In the genomic region with DNA sequence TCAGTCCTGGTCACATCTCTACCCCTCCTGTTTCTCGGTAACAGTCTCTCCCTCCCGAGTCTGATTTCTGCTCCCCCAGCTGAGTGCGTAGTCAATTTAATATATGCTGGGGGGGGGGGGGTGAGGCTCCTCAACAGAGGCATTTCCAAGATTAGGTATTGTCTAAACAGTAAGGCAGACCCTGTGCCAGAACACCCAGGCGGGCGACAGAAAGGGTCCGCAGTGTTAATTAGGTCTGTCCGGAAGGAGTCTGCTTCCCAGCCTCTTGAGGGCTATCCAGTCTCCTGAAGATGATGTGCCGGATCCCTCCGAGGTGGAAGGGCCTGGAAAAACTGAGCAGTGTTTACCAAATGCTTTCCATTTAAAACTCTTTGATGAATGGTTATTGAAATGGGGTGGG, we compare ENCODE assay signal across 18 mouse cellular contexts. TPM values are rescaled to one million over a fixed set of nuclear protein-coding genes. Genes with fewer than 3 reads are reported as not detected.
DNase-seq lines count a peak whose midpoint lies in the region; ATAC-seq lines count a peak whose summit lies in the region.
"Had no signal": no experiment of that assay in that cellular context is flagged by ENCODE, and none has a peak within 500 bp of the region (broad histone marks: within the 10 kb centered on the region; RNA-seq: fewer than 3 reads in every experiment).

No protein-coding gene starts in this region.

- DNase-seq in heart, embryonic 10.5 days (ENCODE audit: low spot score), result no peak
- no peak for DNase-seq in heart, postnatal 36 days
- DNase-seq in midbrain, embryonic 11.5 days (ENCODE audit: low spot score, missing footprints), result peak; percentile 54
- DNase-seq in midbrain, embryonic 10.5 days (ENCODE audit: low spot score), result no peak
- peak; percentile 17 for DNase-seq in forebrain, embryonic 14.5 days (ENCODE audit: low spot score)
- DNase-seq: heart, adult 18-20 months; right cerebral cortex, postnatal 4 days; thymus, postnatal 4 days had no signal

- no peak for ATAC-seq in midbrain, embryonic 11.5 days (ENCODE audit: low FRiP score)
- peak; percentile 57 for ATAC-seq in forebrain, embryonic 14.5 days
- ATAC-seq in limb, embryonic 12.5 days (ENCODE audit: insufficient number of reproducible peaks, insufficient read depth, low FRiP score, low TSS enrichment, low read depth), result no peak
- no peak for ATAC-seq in hindbrain, embryonic 12.5 days (ENCODE audit: low FRiP score)
- ATAC-seq: activated CD4-positive, CD25-positive, alpha-beta regulatory T cell, adult 4 months; intestine, embryonic 15.5 days; Patski had no signal

- no peaks in the 10 kb centered on the region for H3K27me3 ChIP-seq in heart, embryonic 10.5 days (ENCODE audit: insufficient read depth, poor library complexity, severe bottlenecking)
- no peaks in the 10 kb centered on the region for H3K27me3 ChIP-seq in midbrain, embryonic 11.5 days (ENCODE audit: control insufficient read depth, insufficient read depth, low read length)
- no peaks in the 10 kb centered on the region for H3K27me3 ChIP-seq in midbrain, embryonic 10.5 days (ENCODE audit: low read depth, poor library complexity, severe bottlenecking)
- H3K27me3 ChIP-seq in forebrain, embryonic 14.5 days (replicated peaks; ENCODE audit: control insufficient read depth, insufficient read depth, low read length), result no peaks in the 10 kb centered on the region
- H3K27me3 ChIP-seq in limb, embryonic 12.5 days, result no peaks in the 10 kb centered on the region
- H3K27me3 ChIP-seq in hindbrain, embryonic 12.5 days, result no peaks in the 10 kb centered on the region
- H3K27me3 ChIP-seq: embryonic facial prominence, embryonic 13.5 days; heart, embryonic 15.5 days; intestine, embryonic 15.5 days; liver, embryonic 15.5 days; neural tube, embryonic 12.5 days had no signal

- 80% methylated on average over 9 of the region's 9 CpGs for WGBS in heart, embryonic 10.5 days
- 74% methylated on average over 9 of the region's 9 CpGs for WGBS in midbrain, embryonic 11.5 days
- 79% methylated on average over 9 of the region's 9 CpGs for WGBS in midbrain, embryonic 10.5 days
- 14% methylated on average over 9 of the region's 9 CpGs for WGBS in forebrain, embryonic 14.5 days
- 55% methylated on average over 9 of the region's 9 CpGs for WGBS in limb, embryonic 12.5 days
- 59% methylated on average over 9 of the region's 9 CpGs for WGBS in hindbrain, embryonic 12.5 days

- peak overlapping the region; percentile 30; the same call in 1 of the 2 replicates for H3K27ac ChIP-seq in heart, embryonic 10.5 days
- no peak overlapping the region for H3K27ac ChIP-seq in midbrain, embryonic 11.5 days (ENCODE audit: low read depth, low read length)
- H3K27ac ChIP-seq in midbrain, embryonic 10.5 days (replicated peaks), result no peak overlapping the region
- no peak overlapping the region for H3K27ac ChIP-seq in forebrain, embryonic 14.5 days (ENCODE audit: low read depth, low read length)
- H3K27ac ChIP-seq in limb, embryonic 12.5 days, result peak overlapping the region; percentile 13; the same call in 1 of the 2 replicates
- no peak overlapping the region for H3K27ac ChIP-seq in hindbrain, embryonic 12.5 days
- H3K27ac ChIP-seq: embryonic facial prominence, embryonic 13.5 days; heart, embryonic 15.5 days; hindbrain, embryonic 10.5 days; liver, embryonic 15.5 days; neural tube, embryonic 12.5 days had no signal

- H3K4me1 ChIP-seq in heart, embryonic 10.5 days, result peaks cover 12% of the 10 kb centered on the region; the same call in 1 of the 2 replicates
- no peaks in the 10 kb centered on the region for H3K4me1 ChIP-seq in midbrain, embryonic 11.5 days (ENCODE audit: control insufficient read depth, insufficient read depth, low read length)
- H3K4me1 ChIP-seq in midbrain, embryonic 10.5 days, result peaks cover 5% of the 10 kb centered on the region; the same call in 1 of the 2 replicates
- no peaks in the 10 kb centered on the region for H3K4me1 ChIP-seq in forebrain, embryonic 14.5 days (ENCODE audit: control insufficient read depth, insufficient read depth, low read length)
- H3K4me1 ChIP-seq in limb, embryonic 12.5 days (replicated peaks), result 0 out of 2 replicates have a peak, but pooled peaks cover 12% of the 10 kb centered on the region
- H3K4me1 ChIP-seq in hindbrain, embryonic 12.5 days, result peaks cover 7% of the 10 kb centered on the region; the same call in 1 of the 2 replicates
- H3K4me1 ChIP-seq: intestine, embryonic 15.5 days; liver, embryonic 15.5 days; neural tube, embryonic 12.5 days had no signal

- no peak overlapping the region for H3K4me3 ChIP-seq in heart, embryonic 10.5 days
- H3K4me3 ChIP-seq in midbrain, embryonic 11.5 days (ENCODE audit: low read depth, low read length), result no peak overlapping the region
- no peak overlapping the region for H3K4me3 ChIP-seq in midbrain, embryonic 10.5 days
- H3K4me3 ChIP-seq in forebrain, embryonic 14.5 days (ENCODE audit: low read depth, low read length), result no peak overlapping the region
- H3K4me3 ChIP-seq in limb, embryonic 12.5 days (replicated peaks), result no peak overlapping the region
- no peak overlapping the region for H3K4me3 ChIP-seq in hindbrain, embryonic 12.5 days
- H3K4me3 ChIP-seq: embryonic facial prominence, embryonic 13.5 days; heart, embryonic 15.5 days; hindbrain, embryonic 10.5 days; intestine, embryonic 15.5 days; liver, embryonic 15.5 days; neural tube, embryonic 12.5 days had no signal

- intact Hi-C loops in heart, postnatal 36 days (cut with DNase I), result no loop called here

- H3K36me3 ChIP-seq in heart, embryonic 10.5 days, result no peaks in the 10 kb centered on the region
- H3K36me3 ChIP-seq in midbrain, embryonic 11.5 days (ENCODE audit: control insufficient read depth, insufficient read depth, low read length), result no peaks in the 10 kb centered on the region
- H3K36me3 ChIP-seq in midbrain, embryonic 10.5 days, result no peaks in the 10 kb centered on the region
- no peaks in the 10 kb centered on the region for H3K36me3 ChIP-seq in forebrain, embryonic 14.5 days (ENCODE audit: control insufficient read depth, insufficient read depth, low read length)
- no peaks in the 10 kb centered on the region for H3K36me3 ChIP-seq in limb, embryonic 12.5 days
- no peaks in the 10 kb centered on the region for H3K36me3 ChIP-seq in hindbrain, embryonic 12.5 days
- H3K36me3 ChIP-seq: embryonic facial prominence, embryonic 13.5 days; heart, embryonic 15.5 days; hindbrain, embryonic 10.5 days; intestine, embryonic 15.5 days; liver, embryonic 15.5 days; neural tube, embryonic 12.5 days had no signal

- H3K9ac ChIP-seq in midbrain, embryonic 11.5 days (ENCODE audit: low read length), result no peak overlapping the region
- H3K9ac ChIP-seq in forebrain, embryonic 14.5 days (ENCODE audit: low read length), result no peak overlapping the region
- no peak overlapping the region for H3K9ac ChIP-seq in limb, embryonic 12.5 days (replicated peaks)
- no peak overlapping the region for H3K9ac ChIP-seq in hindbrain, embryonic 12.5 days
- H3K9ac ChIP-seq: embryonic facial prominence, embryonic 13.5 days; heart, embryonic 15.5 days; intestine, embryonic 15.5 days; liver, embryonic 15.5 days; neural tube, embryonic 12.5 days had no signal

- H3K9me3 ChIP-seq in heart, embryonic 10.5 days, result no peaks in the 10 kb centered on the region
- H3K9me3 ChIP-seq in midbrain, embryonic 11.5 days (ENCODE audit: control insufficient read depth, low read length), result no peaks in the 10 kb centered on the region
- H3K9me3 ChIP-seq in midbrain, embryonic 10.5 days (replicated peaks), result no peaks in the 10 kb centered on the region
- H3K9me3 ChIP-seq in forebrain, embryonic 14.5 days (replicated peaks; ENCODE audit: control insufficient read depth, low read length), result no peaks in the 10 kb centered on the region
- H3K9me3 ChIP-seq in limb, embryonic 12.5 days, result no peaks in the 10 kb centered on the region
- no peaks in the 10 kb centered on the region for H3K9me3 ChIP-seq in hindbrain, embryonic 12.5 days (replicated peaks)
- H3K9me3 ChIP-seq: embryonic facial prominence, embryonic 13.5 days; heart, embryonic 15.5 days; hindbrain, embryonic 10.5 days; intestine, embryonic 15.5 days; liver, embryonic 15.5 days; neural tube, embryonic 12.5 days had no signal

- H3K4me2 ChIP-seq in midbrain, embryonic 11.5 days, result no peak overlapping the region
- no peak overlapping the region for H3K4me2 ChIP-seq in forebrain, embryonic 14.5 days (ENCODE audit: low read length)
- no peak overlapping the region for H3K4me2 ChIP-seq in limb, embryonic 12.5 days
- no peak overlapping the region for H3K4me2 ChIP-seq in hindbrain, embryonic 12.5 days (replicated peaks)
- H3K4me2 ChIP-seq: embryonic facial prominence, embryonic 13.5 days; heart, embryonic 15.5 days; intestine, embryonic 15.5 days; liver, embryonic 15.5 days; neural tube, embryonic 12.5 days had no signal

RNA-seq across cellular contexts. Expression of a gene that starts 35.4 kb away (rescaled TPM):
- polyA plus RNA-seq in heart, embryonic 10.5 days (2016; fragmentation: Nextera tagmentation; extraction: Ambion mirVana), result 2.7 and 3.5 TPM in 2 replicates
- 1 to 10 TPM; 4.4 to 5.9 TPM for total RNA-seq in heart, postnatal 36 days (2021)
- 4.9 and 5.9 TPM in 2 replicates for polyA plus RNA-seq in midbrain, embryonic 11.5 days (2014; fragmentation: Nextera tagmentation; extraction: Ambion mirVana)
- 2.6 and 3.3 TPM in 2 replicates for polyA plus RNA-seq in midbrain, embryonic 10.5 days (2016; fragmentation: Nextera tagmentation; extraction: Ambion mirVana)
- 3.8 and 5.1 TPM in 2 replicates for polyA plus RNA-seq in forebrain, embryonic 14.5 days (2014; fragmentation: Nextera tagmentation; extraction: Ambion mirVana)
- polyA plus RNA-seq in limb, embryonic 12.5 days (2016; fragmentation: Nextera tagmentation; extraction: Ambion mirVana), result 4.9 and 5.4 TPM in 2 replicates
- polyA plus RNA-seq in hindbrain, embryonic 12.5 days (2016; fragmentation: Nextera tagmentation; extraction: Ambion mirVana), result 4.0 and 4.3 TPM in 2 replicates

Comparison
In these comparisons a context has a peak if more than half of its experiments do, and no peak if none do; other contexts are left out.
1. DNase-seq: peak in midbrain, embryonic 11.5 days (single experiment) and forebrain, embryonic 14.5 days (single experiment); none in heart, embryonic 10.5 days (single experiment), heart, postnatal 36 days (0 of 2) and midbrain, embryonic 10.5 days (single experiment).
2. H3K27ac ChIP-seq: peak in heart, embryonic 10.5 days (single experiment) and limb, embryonic 12.5 days (single experiment); none in midbrain, embryonic 11.5 days (single experiment), midbrain, embryonic 10.5 days (single experiment), forebrain, embryonic 14.5 days (single experiment) and hindbrain, embryonic 12.5 days (single experiment).